Mouse (Mus musculus) small intestine, adult 2 months (tissue): Measurements from ENCODE around the gene Gins2. TPM values are rescaled to one million over a fixed set of nuclear protein-coding genes. Genes with fewer than 3 reads are reported as not detected.

Source experiments
- H3K27ac ChIP-seq: fragments of 200-500 bp; 2 replicates; pipeline ENCODE4 v1.5.1; 2012; ENCODE audit warnings: low read depth, low read length, control low read depth, inconsistent platforms; ENCODE audit not compliant: insufficient read depth
- H3K27me3 ChIP-seq: fragments of 200-500 bp; 2 replicates; pipeline ENCODE4 v1.6.1; 2012; ENCODE audit warnings: mild to moderate bottlenecking, moderate library complexity, low read length, inconsistent platforms; ENCODE audit not compliant: control insufficient read depth, insufficient read depth
- H3K36me3 ChIP-seq: fragments of 200-500 bp; 2 replicates; pipeline ENCODE4 v1.6.1; 2012; ENCODE audit warnings: mild to moderate bottlenecking, low read length, control low read depth, inconsistent platforms; ENCODE audit not compliant: control insufficient read depth, insufficient read depth
- H3K4me1 ChIP-seq: fragments of 200-500 bp; 2 replicates; pipeline ENCODE4 v1.6.1; 2012; ENCODE audit warnings: low read length, inconsistent platforms, mixed read lengths; ENCODE audit not compliant: control insufficient read depth, insufficient read depth, insufficient read length
- H3K4me3 ChIP-seq: fragments of 200-500 bp; 2 replicates; pipeline ENCODE4 v1.5.1; 2012; ENCODE audit warnings: low read depth, mild to moderate bottlenecking, control low read depth, inconsistent platforms, low read length, moderate library complexity
- CTCF ChIP-seq: fragments of 200-500 bp; IDR thresholded peaks from 2 replicates; pipeline ENCODE4 v1.5.1; 2012; ENCODE audit warnings: low read depth, mild to moderate bottlenecking, control low read depth, inconsistent platforms, low read length, moderate library complexity, mixed read lengths; ENCODE audit not compliant: insufficient replicate concordance, insufficient read length; ENCODE audit errors: extremely low read depth
- POLR2A ChIP-seq: fragments of 200-500 bp; IDR thresholded peaks from 2 replicates; pipeline ENCODE4 v1.6.1; 2012; ENCODE audit warnings: low read depth, mild to moderate bottlenecking, control low read depth, inconsistent platforms, low read length, moderate library complexity
- whole genome bisulfite sequencing: fragments of 180-500 bp; shearing (Covaris S2); methylation state at CpG from one replicate; pipeline ENCODE4 v1.1.7; 2018; 5-methylcytosine and 5-hydroxymethylcytosine counted together
- polyA plus RNA-seq: library from polyadenylated mRNA; depleted of rRNA; stranded (reverse); fragments of >200 nt; gene quantifications from 2 replicates; pipeline ENCODE4 v1.2.3, GENCODE M21; 2012

Gins2 gene
- polyA plus RNA-seq, 1 experiment = 22.5 TPM

GRCm38 (mm10) chr8:120565151-120565711, 23.9 kb downstream of the Gins2 start:
- TF ChIP-seq CTCF (no peak), POLR2A (no peak)
- peaks cover 20% of the 10 kb centered on the region for H3K4me1 ChIP-seq
- peaks cover 67% of the 10 kb centered on the region for H3K36me3 ChIP-seq
- H3K27me3 ChIP-seq = no peaks in the 10 kb centered on the region
- H3K27ac ChIP-seq = no peak overlapping the region
- 76% methylated on average over 7 of the region's 7 CpGs for WGBS
- no peak overlapping the region for H3K4me3 ChIP-seq

DNA sequence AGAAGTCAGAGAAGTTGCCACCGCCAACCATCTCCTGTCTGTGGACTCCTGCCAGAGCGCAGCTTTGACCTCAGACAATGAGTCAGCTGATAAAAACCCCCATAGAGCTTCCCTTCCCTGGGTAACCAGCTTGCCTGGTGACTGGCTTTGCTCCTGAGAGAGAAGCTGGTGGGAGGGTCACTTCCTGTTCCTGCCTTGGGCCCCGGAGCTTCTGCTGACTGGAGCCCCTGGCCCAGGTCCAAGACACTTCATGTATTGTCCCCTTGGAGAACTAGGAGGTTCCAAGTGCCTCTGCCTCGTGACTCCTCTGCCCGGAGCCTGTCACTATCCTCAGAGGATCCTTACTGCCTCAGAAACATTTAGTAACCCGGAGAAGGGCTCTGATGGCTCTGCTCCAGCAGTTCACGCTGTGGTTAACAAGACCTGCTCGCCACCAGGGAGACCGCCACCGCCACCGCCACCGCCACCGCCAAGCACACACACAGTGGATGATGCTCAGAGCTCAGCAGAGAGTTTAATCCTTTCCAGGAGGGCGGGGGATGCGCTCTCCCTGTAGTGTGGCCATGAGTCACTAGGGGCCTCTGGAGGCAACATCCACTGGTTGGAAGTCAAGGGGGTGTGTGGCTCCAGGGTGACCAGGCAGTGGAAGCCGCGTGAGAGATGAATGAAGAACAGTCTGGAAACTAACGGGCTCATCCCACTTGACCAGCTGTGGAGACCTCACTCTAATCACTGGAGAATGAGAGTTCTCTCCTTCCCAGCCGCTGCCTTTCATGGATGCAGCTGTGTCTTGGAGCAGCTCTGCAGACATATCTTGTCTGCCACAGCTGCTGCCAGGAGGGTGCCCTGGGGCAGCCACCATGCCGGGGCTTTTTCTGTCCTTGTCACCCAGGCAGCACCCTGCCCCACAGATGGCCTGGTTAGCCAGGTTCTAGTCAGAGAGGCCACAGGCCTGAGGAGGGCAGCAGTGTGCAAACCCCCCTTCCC, 25.0 kb downstream of the Gins2 start:
- Histone ChIP-seq H3K36me3 (peaks cover 61% of the 10 kb centered on the region), H3K4me3 (no peak overlapping the region), H3K4me1 (peaks cover 20% of the 10 kb centered on the region), H3K27ac (peak overlapping the region; percentile 39), H3K27me3 (no peaks in the 10 kb centered on the region)
- no peak for TF ChIP-seq POLR2A
- no peak for TF ChIP-seq CTCF
- 46% methylated on average over 20 of the region's 20 CpGs for WGBS

- Histone ChIP-seq H3K36me3 (peaks cover 58% of the 10 kb centered on the region), H3K4me3 (no peak overlapping the region), H3K4me1 (peaks cover 20% of the 10 kb centered on the region), H3K27me3 (no peaks in the 10 kb centered on the region), H3K27ac (peak overlapping the region; percentile 39)
- WGBS = 66% methylated on average over 8 of the region's 8 CpGs
- TF ChIP-seq POLR2A (no peak), CTCF (no peak)
These were observed 25.8 kb downstream of the Gins2 start for GRCm38 (mm10) chr8:120563348-120563724.

GRCm38 (mm10) chr8:120562680-120563347, 26.3 kb downstream of the Gins2 start:
- WGBS = 91% methylated on average over 18 of the region's 18 CpGs
- Histone ChIP-seq H3K4me1 (peaks cover 20% of the 10 kb centered on the region), H3K36me3 (peaks cover 53% of the 10 kb centered on the region), H3K27ac (no peak overlapping the region), H3K4me3 (no peak overlapping the region), H3K27me3 (no peaks in the 10 kb centered on the region)
- no peak for TF ChIP-seq POLR2A
- TF ChIP-seq CTCF = no peak

GRCm38 (mm10) chr8:120561539-120562435, 27.3 kb downstream of the Gins2 start:
- WGBS = 80% methylated on average over 22 of the region's 22 CpGs
- peaks cover 43% of the 10 kb centered on the region for H3K36me3 ChIP-seq
- TF ChIP-seq CTCF (peak; percentile 48; the same call in 1 of the 2 replicates), POLR2A (no peak)
- H3K4me3 ChIP-seq = no peak overlapping the region
- H3K27me3 ChIP-seq = no peaks in the 10 kb centered on the region
- H3K4me1 ChIP-seq = peaks cover 20% of the 10 kb centered on the region
- H3K27ac ChIP-seq = no peak overlapping the region

GRCm38 (mm10) chr8:120560535-120560934, 28.6 kb downstream of the Gins2 start:
- WGBS = 92% methylated on average over 5 of the region's 5 CpGs
- peaks cover 20% of the 10 kb centered on the region for H3K4me1 ChIP-seq
- TF ChIP-seq POLR2A (no peak), CTCF (no peak)
- peaks cover 36% of the 10 kb centered on the region for H3K36me3 ChIP-seq
- H3K27me3 ChIP-seq = no peaks in the 10 kb centered on the region
- no peak overlapping the region for H3K4me3 ChIP-seq
- no peak overlapping the region for H3K27ac ChIP-seq

GRCm38 (mm10) chr8:120559654-120560053, 29.4 kb downstream of the Gins2 start:
- Histone ChIP-seq H3K4me1 (peaks cover 20% of the 10 kb centered on the region), H3K27me3 (no peaks in the 10 kb centered on the region), H3K27ac (no peak overlapping the region), H3K36me3 (peaks cover 37% of the 10 kb centered on the region), H3K4me3 (no peak overlapping the region)
- 72% methylated on average over 11 of the region's 11 CpGs for WGBS
- TF ChIP-seq CTCF (no peak), POLR2A (no peak)
